Mouse (Mus musculus): Measurements from ENCODE around the gene Srek1ip1.

DNA sequence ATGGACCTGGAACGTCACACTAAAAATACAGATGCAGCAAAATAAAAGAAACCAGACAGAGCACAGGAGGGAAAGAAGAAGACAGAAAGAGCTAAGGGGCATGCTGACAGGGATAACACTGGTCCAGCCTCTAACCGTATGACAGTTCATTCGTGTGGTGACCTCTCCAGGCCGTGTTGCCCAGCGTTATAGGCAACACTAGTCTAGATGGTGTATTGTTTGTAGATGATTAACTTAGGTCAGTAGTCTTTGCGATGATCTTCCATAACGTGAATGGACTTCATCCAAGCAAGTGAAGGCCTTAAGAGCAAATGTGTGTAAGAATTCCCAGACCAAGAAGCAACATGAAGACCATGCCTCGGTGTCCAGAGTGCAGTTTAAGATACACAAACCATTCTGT is 6.8 kb downstream of the Srek1ip1 start:
- TF ChIP-seq POLR2A (IDR thresholded peaks at IDR 0.05; ENCODE audit: insufficient read depth, low read length) (no peak), CTCF (IDR thresholded peaks at IDR 0.05; ENCODE audit: low read depth, low read length) (no peak)

All from ES-Bruce4 (cell line).